Mouse (Mus musculus) neural tube, embryonic 14.5 days (tissue): ENCODE measurements around the gene Cxcl17. TPM values are rescaled to one million over a fixed set of nuclear protein-coding genes. Genes with fewer than 3 reads are reported as not detected.

ENCODE experiments used
- ATAC-seq: fragments of 200-750 bp; cut with Nextera tagmentation; 2 replicates; pipeline ENCODE4 v1.8.0; 2017; ENCODE audit warnings: low read depth, mild to moderate bottlenecking, moderate TSS enrichment, moderate library complexity
- H3K27ac ChIP-seq: fragments of 300-500 bp; sonication (generic); 2 replicates; pipeline ENCODE4 v1.5.1; 2014; ENCODE audit warnings: low read depth, mild to moderate bottlenecking, control low read depth, low read length, moderate library complexity, mixed read lengths
- H3K27me3 ChIP-seq: fragments of 300-500 bp; sonication (generic); 2 replicates; pipeline ENCODE4 v1.6.1; 2014; ENCODE audit warnings: low read length; ENCODE audit not compliant: control insufficient read depth, insufficient read depth
- H3K36me3 ChIP-seq: fragments of 300-500 bp; sonication (generic); 2 replicates; pipeline ENCODE4 v1.6.1; 2014; ENCODE audit warnings: low read length, mixed read lengths; ENCODE audit not compliant: control insufficient read depth, insufficient read depth
- H3K4me1 ChIP-seq: fragments of 300-500 bp; sonication (generic); 2 replicates; pipeline ENCODE4 v1.6.1; 2014; ENCODE audit warnings: low read length; ENCODE audit not compliant: control insufficient read depth, insufficient read depth
- H3K4me2 ChIP-seq: fragments of 300-500 bp; sonication (generic); 2 replicates; pipeline ENCODE4 v1.6.1; 2014; ENCODE audit warnings: mild to moderate bottlenecking, low read depth, low read length, control low read depth
- H3K4me3 ChIP-seq: fragments of 300-500 bp; sonication (generic); 2 replicates; pipeline ENCODE4 v1.5.1; 2014; ENCODE audit warnings: low read depth, low read length, control low read depth, mixed read lengths
- H3K9ac ChIP-seq: fragments of 300-500 bp; sonication (generic); replicated peaks from 2 replicates; pipeline ENCODE4 v1.6.1; 2014; ENCODE audit warnings: low read depth, mild to moderate bottlenecking, control low read depth, low read length, mixed read lengths
- H3K9me3 ChIP-seq: fragments of 300-500 bp; sonication (generic); 2 replicates; pipeline ENCODE4 v1.6.1; 2016; ENCODE audit warnings: low read length; ENCODE audit not compliant: control insufficient read depth
- WGBS: fragments of 180-500 bp; shearing (Covaris S2); extraction: QIAGEN DNeasy Blood & Tissue Kit; methylation state at CpG from one replicate; pipeline ENCODE4 v1.1.7; 2014; 5-methylcytosine and 5-hydroxymethylcytosine counted together
- polyA plus RNA-seq: library from polyadenylated mRNA; unstranded; fragments of >200 nt; fragmentation: Nextera tagmentation; extraction: Ambion mirVana; gene quantifications from 2 replicates; pipeline ENCODE4 v1.2.1, GENCODE M21; 2014

The Cxcl17 gene
- polyA plus RNA-seq, 1 experiment from 2014 or later = 0.66 TPM

GRCm38 (mm10) chr7:25436704-25437103, 24.0 kb upstream of the Cxcl17 start:
- Histone ChIP-seq H3K9me3 (no peaks in the 10 kb centered on the region), H3K36me3 (no peaks in the 10 kb centered on the region), H3K27ac (no peak overlapping the region), H3K4me1 (0 out of 2 replicates have a peak, but pooled peaks cover 5% of the 10 kb centered on the region), H3K4me2 (no peak overlapping the region), H3K27me3 (no peaks in the 10 kb centered on the region), H3K4me3 (no peak overlapping the region), H3K9ac (no peak overlapping the region)
- no peak for ATAC-seq
- WGBS = 88% methylated on average over 2 of the region's 2 CpGs

GRCm38 (mm10) chr7:25436226-25436625, 23.5 kb upstream of the Cxcl17 start:
- Histone ChIP-seq H3K27me3 (no peaks in the 10 kb centered on the region), H3K36me3 (no peaks in the 10 kb centered on the region), H3K27ac (no peak overlapping the region), H3K4me3 (no peak overlapping the region), H3K9ac (no peak overlapping the region), H3K9me3 (no peaks in the 10 kb centered on the region), H3K4me1 (0 out of 2 replicates have a peak, but pooled peaks cover 5% of the 10 kb centered on the region), H3K4me2 (no peak overlapping the region)
- no peak for ATAC-seq
- 77% methylated on average over 6 of the region's 6 CpGs for WGBS

GRCm38 (mm10) chr7:25435546-25435851, 22.8 kb upstream of the Cxcl17 start:
- 96% methylated on average over 2 of the region's 2 CpGs for WGBS
- no peak overlapping the region for H3K4me3 ChIP-seq
- no peak overlapping the region for H3K9ac ChIP-seq
- no peaks in the 10 kb centered on the region for H3K36me3 ChIP-seq
- ATAC-seq = no peak
- 0 out of 2 replicates have a peak, but pooled peaks cover 5% of the 10 kb centered on the region for H3K4me1 ChIP-seq
- no peak overlapping the region for H3K4me2 ChIP-seq
- H3K27me3 ChIP-seq = no peaks in the 10 kb centered on the region
- no peaks in the 10 kb centered on the region for H3K9me3 ChIP-seq
- H3K27ac ChIP-seq = no peak overlapping the region

GRCm38 (mm10) chr7:25434654-25435545, 22.2 kb upstream of the Cxcl17 start:
- Histone ChIP-seq H3K9ac (no peak overlapping the region), H3K4me2 (no peak overlapping the region), H3K9me3 (no peaks in the 10 kb centered on the region), H3K36me3 (no peaks in the 10 kb centered on the region), H3K4me1 (0 out of 2 replicates have a peak, but pooled peaks cover 5% of the 10 kb centered on the region), H3K27ac (no peak overlapping the region), H3K27me3 (no peaks in the 10 kb centered on the region), H3K4me3 (no peak overlapping the region)
- no peak for ATAC-seq
- WGBS = 88% methylated on average over 10 of the region's 10 CpGs

GRCm38 (mm10) chr7:25433781-25434560, 21.3 kb upstream of the Cxcl17 start:
- no peaks in the 10 kb centered on the region for H3K9me3 ChIP-seq
- ATAC-seq = no peak
- 90% methylated on average over 9 of the region's 9 CpGs for WGBS
- H3K36me3 ChIP-seq = no peaks in the 10 kb centered on the region
- H3K9ac ChIP-seq = no peak overlapping the region
- H3K4me1 ChIP-seq = 0 out of 2 replicates have a peak, but pooled peaks cover 5% of the 10 kb centered on the region
- H3K27ac ChIP-seq = no peak overlapping the region
- H3K4me3 ChIP-seq = no peak overlapping the region
- H3K27me3 ChIP-seq = no peaks in the 10 kb centered on the region
- H3K4me2 ChIP-seq = no peak overlapping the region

GRCm38 (mm10) chr7:25433007-25433541, 20.4 kb upstream of the Cxcl17 start:
- Histone ChIP-seq H3K27ac (no peak overlapping the region), H3K9me3 (no peaks in the 10 kb centered on the region), H3K27me3 (no peaks in the 10 kb centered on the region), H3K4me2 (no peak overlapping the region), H3K9ac (no peak overlapping the region), H3K4me3 (no peak overlapping the region), H3K36me3 (no peaks in the 10 kb centered on the region), H3K4me1 (0 out of 2 replicates have a peak, but pooled peaks cover 5% of the 10 kb centered on the region)
- 6% methylated on average over 5 of the region's 5 CpGs for WGBS
- ATAC-seq = no peak

- 0 out of 2 replicates have a peak, but pooled peaks cover 5% of the 10 kb centered on the region for H3K4me1 ChIP-seq
- H3K27me3 ChIP-seq = no peaks in the 10 kb centered on the region
- ATAC-seq = no peak
- H3K9ac ChIP-seq = no peak overlapping the region
- H3K4me2 ChIP-seq = no peak overlapping the region
- H3K4me3 ChIP-seq = no peak overlapping the region
- no peaks in the 10 kb centered on the region for H3K9me3 ChIP-seq
- no peaks in the 10 kb centered on the region for H3K36me3 ChIP-seq
- no peak overlapping the region for H3K27ac ChIP-seq
- WGBS = 91% methylated on average over 6 of the region's 6 CpGs
These were observed 19.7 kb upstream of the Cxcl17 start for GRCm38 (mm10) chr7:25432381-25432780.

- no peak for ATAC-seq
- WGBS = 89% methylated on average over 4 of the region's 4 CpGs
- Histone ChIP-seq H3K27ac (no peak overlapping the region), H3K9me3 (no peaks in the 10 kb centered on the region), H3K4me3 (no peak overlapping the region), H3K4me2 (no peak overlapping the region), H3K27me3 (no peaks in the 10 kb centered on the region), H3K9ac (no peak overlapping the region), H3K36me3 (no peaks in the 10 kb centered on the region), H3K4me1 (0 out of 2 replicates have a peak, but pooled peaks cover 5% of the 10 kb centered on the region)
These were observed 17.4 kb upstream of the Cxcl17 start for GRCm38 (mm10) chr7:25429886-25430784.
